Mouse (Mus musculus) urinary bladder, postnatal 36 days (tissue): ENCODE measurements around the gene Krtap5-1.
"Not testable (repeated sequence)": the region's sequence is repeated elsewhere in the genome, so short reads cannot be mapped to it uniquely, and the experiment has no call there.

ENCODE experiments used
- DNase-seq, 2 experiments: peaks; one replicate each; pipeline ENCODE4 v3.0.0; 2022; ENCODE audit warnings: low spot score in 2 of 2, mixed read lengths in 1 of 2

The Krtap5-1 gene

DNA sequence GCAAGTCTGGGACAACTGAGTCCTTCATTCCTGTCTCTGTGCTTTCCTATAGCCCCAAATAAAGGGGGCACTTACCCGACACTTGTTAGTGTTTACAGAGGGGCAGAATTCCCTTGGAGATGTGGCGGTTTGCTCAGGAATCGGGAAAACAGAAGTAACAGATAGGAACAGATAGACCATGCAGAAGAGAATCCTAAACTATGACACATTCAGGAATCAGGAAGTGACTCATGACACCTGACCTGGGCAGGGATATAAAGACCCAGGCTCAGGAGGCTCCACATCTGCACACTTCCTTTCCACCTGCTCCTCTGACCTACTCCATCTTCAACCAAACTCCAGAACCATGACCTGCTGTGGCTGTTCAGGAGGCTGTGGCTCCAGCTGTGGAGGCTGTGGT lies 6.3 kb upstream of the Krtap5-1 start, which contains the start of gene Krtap5-4:
Gene Krtap5-4, plus strand, starts transcription at position 301 of the 400 bp plus-strand sequence.
- DNase-seq, result no peak

DNA sequence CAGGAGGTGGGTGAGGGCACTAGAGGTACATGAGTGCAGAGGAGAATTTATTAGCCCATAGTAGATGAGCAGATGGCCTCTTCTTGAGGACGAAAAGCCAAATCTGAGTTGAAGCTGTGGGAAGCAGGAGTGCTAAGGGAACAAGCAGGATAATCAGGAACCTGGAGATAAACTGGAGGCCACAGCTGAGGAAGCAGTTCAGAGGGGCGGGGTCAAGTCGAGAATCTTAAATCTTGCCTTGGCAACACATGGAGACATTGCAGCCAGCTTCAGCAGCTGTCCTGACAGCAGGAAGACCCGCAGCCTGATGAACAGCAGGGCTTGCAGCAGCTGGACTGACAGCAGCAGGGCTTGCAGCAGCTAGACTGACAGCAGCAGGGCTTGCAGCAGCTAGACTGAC lies 810 bp downstream of the Krtap5-1 start:
- DNase-seq, result not testable (repeated sequence)

DNA sequence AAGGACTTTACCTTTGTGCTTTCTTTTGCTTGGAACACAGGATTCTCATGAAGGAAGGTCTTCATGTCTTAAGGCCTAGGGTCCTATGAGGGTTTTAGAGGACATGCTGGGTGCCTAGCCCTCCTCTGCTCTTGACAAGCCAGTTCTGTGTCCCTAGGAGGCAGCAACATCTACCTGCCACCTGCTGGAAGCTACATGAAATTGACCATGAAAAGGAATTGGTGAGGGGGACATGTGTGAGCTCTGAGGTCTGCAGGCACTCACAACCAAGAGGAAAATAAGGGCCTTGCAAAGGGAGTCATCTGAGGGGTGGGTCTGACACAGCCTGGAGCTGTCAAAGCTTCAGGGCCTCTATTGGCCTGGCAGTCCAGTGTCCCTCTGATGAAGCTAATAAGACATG lies 1.5 kb downstream of the Krtap5-1 start:
- DNase-seq, result no peak

DNA sequence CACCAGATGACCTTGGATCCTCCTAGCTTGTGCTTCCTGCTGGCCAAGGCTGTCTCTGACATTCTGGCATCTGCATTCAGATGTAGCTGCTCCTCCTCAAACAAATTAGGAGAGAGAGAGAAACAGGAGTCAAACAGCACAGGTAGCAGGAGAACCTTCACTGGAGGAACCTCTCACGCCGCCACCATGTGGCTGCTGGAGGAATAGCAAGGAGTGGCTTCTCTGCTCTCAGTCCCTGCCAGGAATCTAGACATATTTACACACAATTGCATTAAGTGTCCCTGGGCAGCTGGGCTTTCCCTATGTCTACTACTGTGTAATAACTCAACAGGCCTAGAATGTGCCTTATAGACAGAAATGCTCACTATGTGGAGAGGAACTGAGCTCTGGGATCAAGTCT lies 3.1 kb downstream of the Krtap5-1 start:
- peak in 1 of 2 experiments; percentile 5 for DNase-seq

DNA sequence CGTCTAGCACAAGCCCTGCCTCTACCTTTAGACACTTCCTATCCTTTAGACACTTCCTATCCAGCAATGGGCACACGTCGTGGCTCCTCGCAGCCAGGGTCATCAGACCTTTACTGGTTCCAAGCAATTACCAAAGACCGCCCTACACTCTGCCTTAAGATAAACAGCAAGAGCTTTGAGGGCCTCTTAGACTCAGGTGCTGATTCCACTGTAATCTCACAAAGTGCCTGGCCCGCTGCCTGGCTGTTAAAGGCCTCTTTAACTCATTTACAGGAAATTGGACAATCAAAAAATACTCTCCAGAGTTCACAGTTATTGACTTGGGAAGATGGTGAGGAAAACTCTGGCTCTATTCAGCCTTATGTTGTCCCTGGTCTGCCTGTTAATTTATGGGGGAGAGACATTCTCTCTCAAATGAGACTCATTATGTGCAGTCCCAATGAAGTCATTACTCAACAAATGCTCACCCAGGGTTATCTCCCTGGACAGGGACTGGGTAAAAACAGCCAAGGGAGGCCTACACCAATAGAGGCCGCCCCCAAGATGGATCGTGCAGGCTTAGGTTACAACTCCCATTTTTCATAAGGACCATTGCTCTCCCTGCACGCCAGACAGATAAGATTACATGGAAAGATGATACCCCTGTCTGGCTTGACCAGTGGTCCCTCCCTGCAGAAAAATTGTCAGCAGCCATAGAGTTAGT lies 10.9 kb downstream of the Krtap5-1 start:
- not testable (repeated sequence) for DNase-seq

DNA sequence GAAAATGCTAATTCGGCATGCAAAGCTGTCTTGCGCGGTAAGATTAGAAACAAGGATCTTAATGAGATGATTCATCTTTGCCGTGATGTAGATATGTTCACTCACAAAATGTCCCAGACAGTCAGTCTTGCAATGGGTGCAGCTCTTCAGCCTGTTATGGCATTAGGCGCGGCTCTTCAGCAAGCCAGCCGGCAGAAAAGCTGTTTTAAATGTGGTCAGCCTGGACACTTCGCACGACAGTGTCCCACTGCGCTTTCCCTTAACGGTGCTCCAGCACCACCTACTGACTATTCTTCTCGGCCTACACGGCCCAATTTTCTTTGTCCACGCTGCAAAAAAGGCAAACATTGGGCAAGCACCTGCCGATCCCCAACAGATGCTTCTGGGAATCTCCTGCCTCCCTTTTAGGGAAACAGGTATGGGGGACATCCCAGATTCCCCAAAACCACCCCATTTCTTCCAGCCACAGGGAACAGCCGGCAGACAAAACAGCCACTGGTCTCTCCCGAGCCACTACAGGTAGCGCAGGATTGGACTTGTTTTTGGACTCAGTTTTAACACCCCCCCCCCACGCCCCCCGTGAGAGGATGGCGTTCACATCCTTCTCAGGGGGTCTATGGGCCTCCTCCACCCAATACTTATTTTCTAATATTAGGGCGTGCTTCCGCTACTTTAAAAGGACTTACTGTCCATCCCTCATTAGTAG lies 11.6 kb downstream of the Krtap5-1 start:
- DNase-seq, result peak; percentile 17 to 30

DNA sequence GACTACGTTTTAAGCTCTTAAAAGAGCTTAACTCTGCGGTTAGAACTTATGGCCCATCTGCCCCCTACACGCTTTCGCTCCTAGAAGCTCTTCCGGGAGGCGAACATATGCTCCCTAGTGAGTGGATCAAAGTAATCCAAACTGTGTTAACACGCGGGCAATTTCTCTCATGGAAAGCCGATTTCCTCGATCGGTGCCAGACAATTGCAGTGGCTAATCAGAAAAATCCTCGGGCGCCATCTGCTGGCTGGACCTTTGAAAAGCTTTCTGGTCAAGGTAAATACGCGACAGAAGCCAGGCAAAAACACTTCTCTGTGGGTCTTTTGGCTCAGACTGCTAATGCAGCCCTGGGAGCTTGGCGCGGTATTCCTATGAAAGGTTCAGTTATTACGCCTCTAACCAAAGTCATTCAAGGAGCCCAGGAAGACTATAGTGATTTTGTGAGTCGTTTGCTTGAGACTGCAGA lies 12.3 kb downstream of the Krtap5-1 start:
- peak; percentile 88 to 92 for DNase-seq

DNA sequence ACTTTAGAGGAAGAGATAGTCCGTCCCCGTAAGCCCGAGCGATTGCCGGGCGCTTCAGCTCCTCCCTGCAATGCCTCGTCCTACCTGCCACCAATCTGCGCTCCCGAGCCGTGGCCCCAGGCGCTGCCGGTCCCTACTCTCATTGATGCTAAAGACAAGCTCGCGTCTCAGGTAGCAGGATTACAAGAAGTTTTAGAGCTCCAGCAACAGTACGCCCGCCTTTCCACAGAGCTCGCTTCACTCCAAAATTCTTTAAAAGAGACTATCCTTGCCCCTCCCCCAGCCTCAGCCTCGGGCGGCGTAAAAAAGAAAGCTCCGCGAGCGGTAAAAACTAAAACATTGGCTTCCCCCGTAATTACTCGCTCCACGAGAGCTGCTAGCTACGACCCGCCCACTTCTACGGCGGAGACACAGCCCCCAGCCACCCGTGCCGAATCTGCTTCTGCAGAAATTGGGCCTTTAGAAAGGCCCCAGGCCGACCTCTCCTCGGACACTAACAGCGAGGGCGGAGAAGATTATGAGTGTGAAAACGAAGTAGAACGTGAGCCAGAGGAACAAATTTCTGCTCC lies 12.8 kb downstream of the Krtap5-1 start:
- DNase-seq, result peak; percentile 43 to 52

DNA sequence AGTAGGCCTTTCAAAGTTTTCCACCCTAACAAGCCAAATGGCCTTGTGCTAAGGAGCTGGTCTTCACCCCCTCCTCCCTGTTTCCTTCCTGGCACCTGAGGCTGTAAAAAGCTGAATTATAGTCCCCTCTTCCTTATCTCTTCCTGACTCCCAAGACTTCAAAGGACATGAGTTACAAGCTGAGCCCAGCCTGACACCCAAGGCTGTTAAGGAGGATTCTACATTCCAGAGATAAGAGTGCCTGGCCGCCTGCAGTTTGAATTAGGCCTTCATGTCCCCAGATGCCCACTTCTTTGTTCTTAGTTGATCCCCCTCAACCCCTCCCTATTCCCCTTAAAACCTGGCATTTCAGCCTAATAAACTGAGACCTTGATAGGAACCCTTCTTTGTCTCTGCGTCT lies 14.1 kb downstream of the Krtap5-1 start:
- not testable (repeated sequence) for DNase-seq

DNA sequence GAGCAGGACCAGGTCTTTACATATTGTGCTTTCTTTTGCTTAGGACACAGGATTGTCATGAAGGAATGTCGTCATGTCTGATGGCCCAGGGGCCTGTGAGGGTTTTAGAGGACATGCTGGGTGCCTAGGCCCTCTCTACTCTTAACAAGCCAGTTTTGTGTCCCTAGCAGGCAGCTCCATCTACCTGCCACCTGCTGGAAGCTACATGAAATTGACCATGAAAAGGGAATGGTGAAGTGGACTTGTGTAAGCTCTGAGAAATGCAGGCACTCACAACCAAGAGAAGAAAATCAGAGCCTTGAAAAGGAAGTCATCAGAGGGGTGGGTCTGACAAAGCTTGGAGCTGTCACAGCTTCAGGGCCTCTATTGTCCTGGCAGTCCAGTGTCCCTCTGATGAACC lies 17.6 kb downstream of the Krtap5-1 start:
- DNase-seq, result not testable (repeated sequence)

DNA sequence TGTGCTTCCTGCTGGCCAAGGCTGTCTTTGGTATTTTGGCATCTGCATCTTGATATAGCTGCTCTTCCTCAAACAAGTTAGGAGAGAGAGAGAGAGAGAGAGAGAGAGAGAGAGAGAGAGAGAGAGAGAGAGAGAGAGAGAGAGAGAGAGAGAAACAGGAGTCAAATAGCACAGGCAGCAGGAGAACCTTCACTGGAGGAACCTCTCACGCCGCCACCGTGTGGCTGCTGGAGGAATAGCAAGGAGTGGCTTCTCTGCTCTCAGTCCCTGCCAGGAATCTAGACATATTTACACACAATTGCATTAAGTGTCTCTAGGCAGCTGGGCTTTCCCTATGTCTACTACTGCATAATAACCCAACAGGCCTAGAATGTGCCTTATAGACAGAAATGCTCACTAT lies 18.7 kb downstream of the Krtap5-1 start:
- peak; percentile 51 to 54 for DNase-seq

DNA sequence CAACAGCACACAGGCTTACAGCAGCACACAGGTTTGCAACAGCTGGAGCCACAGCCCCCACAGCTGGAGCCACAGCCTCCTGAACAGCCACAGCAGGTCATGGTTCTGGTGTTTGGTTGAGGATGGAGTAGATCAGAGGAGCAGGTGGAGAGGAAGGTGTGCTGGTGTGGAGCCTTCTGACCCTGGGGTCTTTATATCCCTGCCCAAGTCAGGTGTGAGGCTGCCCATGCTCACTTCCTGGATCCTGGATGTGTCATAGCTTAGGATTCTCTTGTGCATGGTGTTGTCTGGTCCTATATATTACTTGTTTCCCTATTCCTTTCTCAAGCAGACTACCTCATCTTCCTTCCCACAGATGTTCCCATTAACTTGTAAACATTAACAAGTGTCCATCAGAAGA lies 22.7 kb downstream of the Krtap5-1 start, which contains the start of gene Gm4559:
Gene Gm4559, minus strand, starts transcription at position 101 of the 400 bp plus-strand sequence.
- not testable (repeated sequence) for DNase-seq

DNA sequence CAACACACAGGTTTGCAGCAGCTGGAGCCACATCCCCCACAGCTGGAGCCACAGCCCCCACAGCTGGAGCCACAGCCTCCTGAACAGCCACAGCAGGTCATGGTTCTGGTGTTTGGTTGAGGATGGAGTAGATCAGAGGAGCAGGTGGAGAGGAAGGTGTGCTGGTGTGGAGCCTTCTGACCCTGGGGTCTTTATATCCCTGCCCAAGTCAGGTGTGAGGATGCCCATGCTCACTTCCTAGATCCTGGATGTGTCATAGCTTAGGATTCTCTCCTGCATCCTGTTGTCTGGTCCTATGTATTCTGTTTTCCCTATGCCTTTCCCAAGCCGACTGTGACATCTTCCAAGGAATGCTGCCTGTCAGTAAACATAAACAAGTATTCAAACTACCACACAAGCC lies 38.7 kb downstream of the Krtap5-1 start, which contains the start of gene Gm2431:
Gene Gm2431, minus strand, starts transcription at position 101 of the 400 bp plus-strand sequence.
- not testable (repeated sequence) for DNase-seq

DNA sequence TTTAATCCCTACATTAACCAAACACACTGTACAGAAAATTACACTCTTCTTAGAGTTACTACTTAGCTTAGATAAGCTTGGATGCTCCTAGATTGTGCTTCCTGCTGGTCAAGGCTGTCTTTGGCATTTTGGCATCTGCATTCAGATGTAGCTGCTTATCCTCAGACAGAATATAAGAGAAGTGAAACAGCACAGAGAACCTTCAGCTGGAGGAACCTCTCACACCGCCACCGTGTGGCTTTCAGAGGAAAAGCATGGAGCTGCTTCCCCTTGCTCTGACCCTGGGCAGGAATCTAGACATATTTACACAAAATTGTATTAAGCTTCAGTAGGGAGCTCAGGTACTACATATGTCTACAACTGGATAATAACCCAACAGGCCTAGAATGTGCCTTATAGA lies 41.4 kb downstream of the Krtap5-1 start:
- no peak for DNase-seq

DNA sequence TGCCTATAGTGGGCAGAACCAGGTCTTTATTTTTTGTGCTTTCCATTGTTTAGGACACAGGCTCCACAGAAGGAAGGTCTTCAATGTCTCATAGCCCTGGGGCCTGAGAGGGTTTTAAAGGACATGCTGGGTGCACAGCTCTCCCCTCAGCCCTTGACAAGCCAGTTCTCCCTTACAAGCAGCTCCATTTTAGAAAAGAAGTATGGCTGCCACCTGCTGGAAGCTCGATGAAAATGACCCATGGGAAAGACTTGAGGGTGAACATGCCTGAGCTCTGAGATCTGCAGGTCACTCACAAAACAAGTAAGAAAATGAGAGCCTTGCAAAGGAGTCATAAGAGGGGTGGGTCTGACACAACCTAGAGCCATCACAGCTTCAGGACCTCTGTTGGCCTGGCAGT lies 47.1 kb downstream of the Krtap5-1 start:
- peak in 1 of 2 experiments; percentile 7 for DNase-seq
